Mouse (Mus musculus) cortical plate, adult 2 months (tissue): ENCODE measurements at regions not wholly inside any gene's neighbourhood (a gene's known extent, or its start where the extent isn't known, plus 50 kb on each side); places are given as distances from the start of the nearest gene placed in this dataset.

ENCODE experiments used
- CTCF ChIP-seq: fragments of 200-500 bp; IDR thresholded peaks from 2 replicates; pipeline ENCODE4 v1.5.1; 2011; ENCODE audit warnings: mild to moderate bottlenecking, control low read depth, low read length; ENCODE audit not compliant: insufficient read depth; ENCODE audit errors: extremely low read depth
- POLR2A ChIP-seq: fragments of 200-500 bp; IDR thresholded peaks from 2 replicates; pipeline ENCODE4 v1.6.1; 2011; ENCODE audit warnings: mild to moderate bottlenecking, low read length, control low read depth; ENCODE audit not compliant: insufficient read depth; ENCODE audit errors: extremely low read depth

GRCm38 (mm10) chr10:17576333-17576750 lies 146.7 kb upstream of the Cited2 start:
- TF ChIP-seq CTCF (no peak), POLR2A (no peak)
